Mouse (Mus musculus) forebrain, embryonic 15.5 days (tissue): ENCODE results near the gene Dip2c. TPM values are rescaled to one million over a fixed set of nuclear protein-coding genes. Genes with fewer than 3 reads are reported as not detected.

Source experiments
- ATAC-seq: fragments of 200-750 bp; cut with Nextera tagmentation; replicated peaks from 2 replicates; pipeline ENCODE4 v1.8.0; 2017; ENCODE audit warnings: mild to moderate bottlenecking, moderate TSS enrichment, moderate library complexity
- H3K27ac ChIP-seq: fragments of 300-500 bp; sonication (generic); replicated peaks from 2 replicates; pipeline ENCODE4 v1.5.1; 2015; ENCODE audit warnings: mild to moderate bottlenecking, inconsistent platforms
- H3K27me3 ChIP-seq: fragments of 300-500 bp; sonication (generic); 2 replicates; pipeline ENCODE4 v1.6.1; 2015; ENCODE audit warnings: inconsistent platforms
- H3K36me3 ChIP-seq: fragments of 300-500 bp; sonication (generic); 2 replicates; pipeline ENCODE4 v1.6.1; 2015; ENCODE audit warnings: mild to moderate bottlenecking, inconsistent platforms
- H3K4me1 ChIP-seq: fragments of 300-500 bp; sonication (generic); 2 replicates; pipeline ENCODE4 v1.6.1; 2015; ENCODE audit warnings: inconsistent platforms
- H3K4me2 ChIP-seq: fragments of 300-500 bp; sonication (generic); replicated peaks from 2 replicates; pipeline ENCODE4 v1.6.1; 2015; ENCODE audit warnings: mild to moderate bottlenecking, inconsistent platforms
- H3K4me3 ChIP-seq: fragments of 300-500 bp; sonication (generic); 2 replicates; pipeline ENCODE4 v1.5.1; 2015; ENCODE audit warnings: mild to moderate bottlenecking, inconsistent platforms
- H3K9ac ChIP-seq: fragments of 300-500 bp; sonication (generic); replicated peaks from 2 replicates; pipeline ENCODE4 v1.6.1; 2015; ENCODE audit warnings: mild to moderate bottlenecking, inconsistent platforms
- H3K9me3 ChIP-seq: fragments of 300-500 bp; sonication (generic); 2 replicates; pipeline ENCODE4 v1.6.1; 2016; ENCODE audit warnings: inconsistent platforms
- WGBS: fragments of 180-500 bp; shearing (Covaris S2); methylation state at CpG from one replicate; pipeline ENCODE4 v1.1.7; 2015; ENCODE audit warnings: mixed read lengths; 5-methylcytosine and 5-hydroxymethylcytosine counted together
- polyA plus RNA-seq: library from polyadenylated mRNA; unstranded; fragments of >200 nt; fragmentation: Nextera tagmentation; extraction: Ambion mirVana; gene quantifications from 2 replicates; pipeline ENCODE4 v1.2.1, GENCODE M21; 2015

The Dip2c gene
- polyA plus RNA-seq, result 12.5 and 13.0 TPM in 2 replicates

DNA sequence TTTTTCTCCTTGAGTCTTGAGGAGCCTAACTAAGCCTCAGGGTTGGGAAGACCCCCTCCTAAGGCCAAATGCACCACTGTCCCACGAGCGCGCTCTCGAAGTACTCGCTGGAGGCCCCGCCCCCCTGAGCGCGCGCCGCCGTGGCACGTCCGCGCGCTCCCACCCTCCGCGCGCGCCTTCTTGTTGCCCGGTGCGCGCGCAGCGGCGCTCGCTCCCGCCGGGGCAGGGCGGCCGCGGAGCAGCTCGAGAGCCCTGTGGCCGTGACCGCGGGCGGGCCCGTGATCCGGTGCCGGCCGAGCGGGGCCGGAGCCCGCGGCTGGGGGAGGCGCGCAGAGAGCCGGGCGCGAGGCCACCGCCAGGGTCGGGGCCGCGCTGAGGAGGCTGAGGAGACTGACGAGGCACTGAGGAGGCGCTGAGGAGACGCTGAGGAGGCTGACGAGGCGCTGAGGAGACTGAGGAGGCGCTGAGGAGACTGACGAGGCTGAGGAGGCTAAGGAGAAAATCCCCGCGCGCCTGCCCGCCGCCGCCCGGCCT, at the start of gene Dip2c:
Gene Dip2c (plus strand): TSS at position 207 of the 534 bp plus-strand sequence.
- WGBS, result under 1% methylated on average over 65 of the region's 67 CpGs
- peaks cover 31% of the 10 kb centered on the region for H3K4me1 ChIP-seq
- H3K36me3 ChIP-seq, result no peaks in the 10 kb centered on the region
- H3K4me3 ChIP-seq, result peak within 1 kb of the TSS; percentile 68
- ATAC-seq, result peak; percentile 96
- no peaks in the 10 kb centered on the region for H3K27me3 ChIP-seq
- H3K9me3 ChIP-seq, result no peaks in the 10 kb centered on the region
- peak within 1 kb of the TSS; percentile 100 for H3K27ac ChIP-seq
- H3K4me2 ChIP-seq, result peak within 1 kb of the TSS; percentile 68
- H3K9ac ChIP-seq, result peak within 1 kb of the TSS; percentile 98

DNA sequence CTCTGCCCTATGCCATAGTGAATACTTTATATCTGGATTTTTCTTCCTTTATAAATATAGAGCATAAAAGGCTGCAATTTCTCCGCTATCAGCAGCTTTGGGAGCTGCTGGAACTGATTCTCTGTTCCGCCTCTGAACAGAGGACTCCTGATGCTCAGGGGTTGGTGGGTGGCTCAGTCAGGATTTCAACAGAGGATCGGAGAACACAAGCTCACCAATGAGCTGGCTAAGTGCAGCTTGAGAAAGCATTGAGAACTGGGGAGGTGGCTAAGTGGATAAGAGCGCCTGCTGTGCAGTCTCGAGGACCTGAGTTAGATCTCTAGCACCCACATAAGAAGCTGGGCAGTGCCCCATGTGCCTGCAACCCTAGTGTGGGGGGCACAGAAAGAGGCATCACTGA, 49.2 kb upstream of the Dip2c start:
- Histone ChIP-seq H3K27me3 (no peaks in the 10 kb centered on the region), H3K4me3 (no peak overlapping the region), H3K9me3 (no peaks in the 10 kb centered on the region), H3K36me3 (no peaks in the 10 kb centered on the region), H3K27ac (no peak overlapping the region), H3K9ac (no peak overlapping the region), H3K4me2 (no peak overlapping the region), H3K4me1 (no peaks in the 10 kb centered on the region)
- WGBS, result 72% methylated on average over 5 of the region's 5 CpGs
- no peak for ATAC-seq

GRCm38 (mm10) chr13:9237495-9237894, 38.8 kb upstream of the Dip2c start:
- no peaks in the 10 kb centered on the region for H3K4me1 ChIP-seq
- ATAC-seq, result no peak
- H3K27ac ChIP-seq, result no peak overlapping the region
- no peak overlapping the region for H3K4me2 ChIP-seq
- H3K9me3 ChIP-seq, result no peaks in the 10 kb centered on the region
- no peak overlapping the region for H3K9ac ChIP-seq
- 92% methylated on average over 7 of the region's 7 CpGs for WGBS
- no peaks in the 10 kb centered on the region for H3K36me3 ChIP-seq
- no peaks in the 10 kb centered on the region for H3K27me3 ChIP-seq
- H3K4me3 ChIP-seq, result no peak overlapping the region

DNA sequence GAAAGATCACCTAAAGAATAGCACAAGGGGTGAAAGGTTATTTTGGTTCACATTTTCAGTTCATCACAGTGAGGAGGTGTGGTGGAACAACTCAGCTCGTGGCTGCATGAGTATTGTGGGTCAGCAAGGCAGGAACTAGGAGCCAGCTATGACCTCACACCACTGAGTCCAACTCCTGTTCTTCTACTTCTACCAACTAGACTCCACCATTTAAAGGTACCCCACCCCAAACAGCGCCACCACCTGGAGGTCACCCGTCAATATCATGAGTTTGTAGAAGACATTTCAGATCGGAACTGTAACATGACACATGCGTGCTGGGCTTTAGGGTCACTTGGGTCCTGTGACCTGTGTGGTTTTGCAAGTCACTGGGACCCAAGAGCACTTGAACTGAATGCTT, 37.2 kb upstream of the Dip2c start:
- no peak overlapping the region for H3K27ac ChIP-seq
- H3K27me3 ChIP-seq, result no peaks in the 10 kb centered on the region
- no peak for ATAC-seq
- no peak overlapping the region for H3K9ac ChIP-seq
- WGBS, result 90% methylated on average over 5 of the region's 5 CpGs
- H3K4me1 ChIP-seq, result no peaks in the 10 kb centered on the region
- no peak overlapping the region for H3K4me2 ChIP-seq
- H3K4me3 ChIP-seq, result no peak overlapping the region
- no peaks in the 10 kb centered on the region for H3K9me3 ChIP-seq
- H3K36me3 ChIP-seq, result no peaks in the 10 kb centered on the region

GRCm38 (mm10) chr13:9239631-9240236, 36.6 kb upstream of the Dip2c start:
- Histone ChIP-seq H3K4me2 (no peak overlapping the region), H3K9ac (no peak overlapping the region), H3K4me1 (no peaks in the 10 kb centered on the region), H3K9me3 (no peaks in the 10 kb centered on the region), H3K27ac (no peak overlapping the region), H3K36me3 (no peaks in the 10 kb centered on the region), H3K27me3 (no peaks in the 10 kb centered on the region), H3K4me3 (no peak overlapping the region)
- 0 out of 2 replicates have a peak, but pooled peaks have one; percentile 35 for ATAC-seq
- WGBS, result 87% methylated on average over 12 of the region's 12 CpGs

DNA sequence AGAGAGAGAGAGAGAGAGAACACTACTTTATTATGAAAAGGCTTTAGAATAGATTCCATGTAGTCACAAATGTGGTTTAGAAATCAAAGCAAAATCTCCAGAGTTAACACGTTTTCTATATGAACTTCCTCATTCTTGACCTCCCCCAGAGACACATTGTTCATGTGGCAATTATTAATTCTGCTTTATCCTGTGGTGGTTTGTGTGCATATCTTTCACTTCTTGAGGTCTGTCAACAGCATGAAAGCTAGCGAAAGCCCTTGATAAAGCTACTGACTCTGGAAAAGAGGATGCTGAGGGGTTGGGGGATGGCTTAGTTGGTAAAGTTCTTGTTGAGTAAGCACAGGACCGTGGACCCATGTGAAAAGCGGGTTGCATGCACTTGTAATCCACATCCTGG, 14.6 kb upstream of the Dip2c start:
- WGBS, result 72% methylated on average over 4 of the region's 4 CpGs

GRCm38 (mm10) chr13:9265516-9265915, 10.8 kb upstream of the Dip2c start:
- H3K36me3 ChIP-seq, result no peaks in the 10 kb centered on the region
- H3K9ac ChIP-seq, result no peak overlapping the region
- no peak for ATAC-seq
- H3K4me1 ChIP-seq, result no peaks in the 10 kb centered on the region
- H3K4me3 ChIP-seq, result no peak overlapping the region
- WGBS, result 95% methylated on average over 5 of the region's 5 CpGs
- no peaks in the 10 kb centered on the region for H3K27me3 ChIP-seq
- H3K27ac ChIP-seq, result no peak overlapping the region
- H3K4me2 ChIP-seq, result no peak overlapping the region
- H3K9me3 ChIP-seq, result no peaks in the 10 kb centered on the region

More for the DNA sequence above, 14.6 kb upstream of the Dip2c start:
- Histone ChIP-seq H3K4me1 (no peaks in the 10 kb centered on the region), H3K9ac (no peak overlapping the region), H3K9me3 (no peaks in the 10 kb centered on the region), H3K36me3 (no peaks in the 10 kb centered on the region), H3K4me3 (no peak overlapping the region), H3K27ac (no peak overlapping the region), H3K4me2 (no peak overlapping the region), H3K27me3 (no peaks in the 10 kb centered on the region)
- no peak for ATAC-seq

DNA sequence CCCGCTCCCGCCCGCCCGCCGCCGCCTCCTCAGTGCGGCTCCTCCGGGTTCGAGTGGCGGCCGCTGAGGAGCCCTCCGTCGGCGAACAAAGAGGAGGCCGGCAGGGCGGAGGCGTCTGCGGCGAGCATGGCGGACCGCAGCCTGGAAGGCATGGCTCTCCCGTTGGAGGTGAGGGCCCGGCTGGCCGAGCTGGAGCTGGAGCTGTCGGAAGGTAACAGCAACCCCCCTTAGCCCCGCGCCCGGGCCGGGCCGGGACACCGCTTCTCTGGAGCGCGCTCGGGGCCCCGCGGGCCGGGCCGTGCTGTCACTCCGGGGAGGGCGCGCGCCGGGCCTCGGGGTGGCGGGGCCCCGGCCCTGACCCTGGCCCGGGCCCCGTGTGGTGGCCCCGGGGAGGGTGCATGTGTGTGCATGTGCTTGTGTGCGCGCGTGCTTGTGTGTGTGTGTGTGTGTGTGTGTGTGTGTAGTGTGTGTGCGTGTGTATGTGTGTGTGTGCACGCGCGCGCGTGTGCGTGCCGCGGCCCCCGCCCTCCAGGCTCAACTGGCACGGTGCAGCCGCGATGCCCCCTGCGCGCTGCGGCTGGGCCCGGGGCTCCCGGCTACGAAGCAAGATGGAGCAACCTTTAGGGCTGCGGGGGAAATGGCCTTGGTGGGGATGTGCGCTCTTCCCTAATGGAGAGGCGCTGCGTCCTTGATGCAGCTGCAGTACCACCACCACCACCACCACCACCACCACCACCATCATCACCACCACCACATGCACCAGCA, 710 bp downstream of the Dip2c start:
- Histone ChIP-seq H3K9ac (peak overlapping the region; percentile 98), H3K36me3 (no peaks in the 10 kb centered on the region), H3K9me3 (no peaks in the 10 kb centered on the region), H3K4me1 (peaks cover 36% of the 10 kb centered on the region), H3K27ac (peak overlapping the region; percentile 100), H3K4me2 (peak overlapping the region; percentile 68), H3K27me3 (no peaks in the 10 kb centered on the region), H3K4me3 (peak overlapping the region; percentile 68)
- ATAC-seq, result peak; percentile 83
- under 1% methylated on average over 70 of the region's 75 CpGs for WGBS

DNA sequence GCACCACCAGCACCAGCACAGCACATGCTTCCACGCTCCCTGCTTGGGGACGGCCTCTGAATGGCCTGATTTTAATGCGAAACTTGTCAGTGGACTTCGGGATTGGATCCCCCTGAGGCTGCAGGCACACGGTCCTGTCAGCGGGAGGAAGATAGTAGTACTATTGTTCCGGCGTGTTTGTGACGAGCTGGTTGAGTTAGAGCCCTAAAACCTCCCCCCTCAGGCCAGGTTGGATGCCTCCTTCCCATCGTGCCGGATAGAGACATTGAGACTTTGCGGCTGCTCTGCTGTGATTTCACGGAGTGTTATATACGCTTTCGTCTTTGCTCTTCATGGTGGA, 1.3 kb downstream of the Dip2c start:
- peaks cover 40% of the 10 kb centered on the region for H3K4me1 ChIP-seq
- peak overlapping the region; percentile 98 for H3K9ac ChIP-seq
- no peaks in the 10 kb centered on the region for H3K36me3 ChIP-seq
- H3K27ac ChIP-seq, result peak overlapping the region; percentile 100
- no peaks in the 10 kb centered on the region for H3K9me3 ChIP-seq
- peak overlapping the region; percentile 68 for H3K4me3 ChIP-seq
- peak overlapping the region; percentile 68 for H3K4me2 ChIP-seq
- WGBS, result 1% methylated on average over 15 of the region's 15 CpGs
- 0 out of 2 replicates have a peak, but pooled peaks have one; percentile 1 for ATAC-seq
- H3K27me3 ChIP-seq, result no peaks in the 10 kb centered on the region

- no peak for ATAC-seq
- 76% methylated on average over 5 of the region's 5 CpGs for WGBS
- H3K4me3 ChIP-seq, result peak overlapping the region; percentile 68
Observed at GRCm38 (mm10) chr13:9278636-9279035, 2.3 kb downstream of the Dip2c start.

DNA sequence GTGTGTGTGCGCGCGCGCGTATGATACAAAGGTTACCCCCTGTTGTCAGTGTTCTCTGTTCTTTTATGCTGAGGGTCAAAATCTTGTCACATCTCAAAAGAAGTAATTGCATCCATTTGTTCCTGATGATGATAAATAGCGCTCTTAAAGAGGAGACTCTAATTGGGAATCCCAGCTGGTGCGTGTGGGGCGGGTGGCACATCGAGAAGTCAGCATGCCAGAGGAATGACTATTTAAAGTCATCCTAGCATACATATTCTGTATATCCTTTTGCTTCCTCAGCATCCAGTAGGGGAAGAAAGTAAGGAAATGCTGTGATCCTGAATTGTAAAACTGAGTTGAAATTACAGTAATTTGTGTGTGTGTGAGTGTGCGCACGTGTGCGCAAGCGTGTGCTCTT, 6.7 kb downstream of the Dip2c start:
- Histone ChIP-seq H3K4me1 (peaks cover 42% of the 10 kb centered on the region), H3K27me3 (no peaks in the 10 kb centered on the region), H3K27ac (0 out of 2 replicates have a peak overlapping the region, but pooled peaks have one; percentile 9), H3K4me2 (no peak overlapping the region), H3K36me3 (no peaks in the 10 kb centered on the region), H3K4me3 (no peak overlapping the region), H3K9me3 (no peaks in the 10 kb centered on the region), H3K9ac (no peak overlapping the region)
- WGBS, result 61% methylated on average over 13 of the region's 13 CpGs
- peak; percentile 53; the same call in 1 of the 2 replicates for ATAC-seq

More at GRCm38 (mm10) chr13:9278636-9279035, 2.3 kb downstream of the Dip2c start:
- H3K27me3 ChIP-seq, result no peaks in the 10 kb centered on the region
- H3K27ac ChIP-seq, result no peak overlapping the region
- H3K9me3 ChIP-seq, result no peaks in the 10 kb centered on the region
- H3K9ac ChIP-seq, result peak overlapping the region; percentile 19; the same call in 1 of the 2 replicates
- H3K36me3 ChIP-seq, result no peaks in the 10 kb centered on the region
- H3K4me1 ChIP-seq, result peaks cover 47% of the 10 kb centered on the region
- peak overlapping the region; percentile 68 for H3K4me2 ChIP-seq

- Histone ChIP-seq H3K27ac (no peak overlapping the region), H3K4me3 (no peak overlapping the region), H3K9ac (no peak overlapping the region), H3K9me3 (no peaks in the 10 kb centered on the region), H3K4me2 (no peak overlapping the region), H3K36me3 (no peaks in the 10 kb centered on the region), H3K4me1 (peaks cover 20% of the 10 kb centered on the region), H3K27me3 (no peaks in the 10 kb centered on the region)
- ATAC-seq, result no peak
- 30% methylated on average over 2 of the region's 2 CpGs for WGBS
Observed at GRCm38 (mm10) chr13:9289916-9290315, 13.6 kb downstream of the Dip2c start.
